In the genomic region with DNA sequence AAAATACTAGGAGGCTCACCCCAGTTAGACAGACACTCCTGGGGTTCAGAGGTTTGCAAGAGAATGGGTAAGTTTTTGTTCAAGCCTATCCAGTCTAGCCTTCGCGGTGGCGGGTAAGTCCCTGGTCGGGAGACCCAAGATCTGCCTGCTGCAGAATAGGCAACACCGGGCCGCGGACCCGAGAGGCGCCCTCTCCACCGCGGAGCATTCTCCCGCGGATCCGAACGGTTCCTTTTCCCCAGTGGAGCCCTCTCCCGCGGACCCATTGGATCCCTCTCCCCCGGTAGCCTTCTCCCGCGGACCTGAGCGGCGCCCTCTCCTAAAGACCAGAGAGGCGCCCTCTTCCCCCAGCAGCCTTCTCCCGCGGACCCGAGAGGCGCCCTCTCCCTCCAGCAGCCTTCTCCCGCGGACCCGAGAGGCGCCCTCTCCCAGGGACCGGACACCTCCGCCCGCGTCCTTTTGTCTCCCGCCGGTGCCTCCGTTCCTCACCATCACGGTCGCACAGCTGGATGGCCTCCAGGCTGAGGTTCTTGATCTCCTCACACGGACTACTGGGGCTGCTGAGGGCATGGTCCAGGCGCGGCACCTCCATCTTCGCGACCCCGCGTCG, we compare ENCODE assay signal across 8 mouse cellular contexts. TPM values are rescaled to one million over a fixed set of nuclear protein-coding genes. Genes with fewer than 3 reads are reported as not detected.
DNase-seq lines count a peak whose midpoint lies in the region; ATAC-seq and TF ChIP-seq lines count a peak whose summit lies in the region.

No protein-coding gene starts in this region.

- H3K4me2 ChIP-seq in forebrain, postnatal 0 days (ENCODE audit: low read depth): peak overlapping the region; percentile 82
- peak overlapping the region; percentile 94 for H3K4me2 ChIP-seq in intestine, postnatal 0 days (replicated peaks; ENCODE audit: low read depth)
- peak overlapping the region; percentile 95 for H3K4me2 ChIP-seq in limb, embryonic 12.5 days
- H3K4me2 ChIP-seq in neural tube, embryonic 13.5 days: peak overlapping the region; percentile 77

- H3K36me3 ChIP-seq in forebrain, postnatal 0 days (ENCODE audit: insufficient read depth): no peaks in the 10 kb centered on the region
- H3K36me3 ChIP-seq in intestine, postnatal 0 days (ENCODE audit: control insufficient read depth, insufficient read depth): no peaks in the 10 kb centered on the region
- H3K36me3 ChIP-seq in limb, embryonic 12.5 days: no peaks in the 10 kb centered on the region
- H3K36me3 ChIP-seq in neural tube, embryonic 13.5 days: no peaks in the 10 kb centered on the region

- peak; percentile 37 for ATAC-seq in forebrain, postnatal 0 days
- peak; percentile 15; the same call in 1 of the 2 replicates for ATAC-seq in intestine, postnatal 0 days
- peak; percentile 73 for ATAC-seq in limb, embryonic 12.5 days (ENCODE audit: insufficient number of reproducible peaks, insufficient read depth, low FRiP score, low TSS enrichment, low read depth)
- peak; percentile 74 for ATAC-seq in neural tube, embryonic 13.5 days (ENCODE audit: low read depth)

- H3K4me3 ChIP-seq in gastrocnemius, adult 2 months: peak overlapping the region; percentile 78
- H3K4me3 ChIP-seq in forebrain, postnatal 0 days (ENCODE audit: low read depth, low read length): peak overlapping the region; percentile 89
- H3K4me3 ChIP-seq in intestine, postnatal 0 days (ENCODE audit: low read depth, low read length): peak overlapping the region; percentile 58
- H3K4me3 ChIP-seq in limb, embryonic 12.5 days (replicated peaks): peak overlapping the region; percentile 69
- H3K4me3 ChIP-seq in neural tube, embryonic 13.5 days: peak overlapping the region; percentile 88

- H3K27ac ChIP-seq in gastrocnemius, adult 2 months: no peak overlapping the region
- H3K27ac ChIP-seq in forebrain, postnatal 0 days (ENCODE audit: low read depth, low read length): peak overlapping the region; percentile 98
- H3K27ac ChIP-seq in intestine, postnatal 0 days (ENCODE audit: low read depth, low read length): no peak overlapping the region
- no peak overlapping the region for H3K27ac ChIP-seq in limb, embryonic 12.5 days
- peak overlapping the region; percentile 98 for H3K27ac ChIP-seq in neural tube, embryonic 13.5 days (replicated peaks)

- TF ChIP-seq CTCF in gastrocnemius, adult 2 months (IDR thresholded peaks at IDR 0.05): no peak
- peak; percentile 44 for TF ChIP-seq CTCF in forebrain, postnatal 0 days (IDR thresholded peaks at IDR 0.05; ENCODE audit: low read depth)
- no peak for TF ChIP-seq CTCF in intestine, postnatal 0 days (IDR thresholded peaks at IDR 0.05; ENCODE audit: low read depth)

- 3% methylated on average over 47 of the region's 48 CpGs for WGBS in forebrain, postnatal 0 days
- 1% methylated on average over 48 of the region's 48 CpGs for WGBS in intestine, postnatal 0 days
- under 1% methylated on average over 48 of the region's 48 CpGs for WGBS in limb, embryonic 12.5 days
- WGBS in neural tube, embryonic 13.5 days: 1% methylated on average over 48 of the region's 48 CpGs

- H3K27me3 ChIP-seq in forebrain, postnatal 0 days (ENCODE audit: insufficient read depth, low read length): no peaks in the 10 kb centered on the region
- peaks cover 23% of the 10 kb centered on the region for H3K27me3 ChIP-seq in intestine, postnatal 0 days (replicated peaks; ENCODE audit: control insufficient read depth, insufficient read depth, low read length)
- H3K27me3 ChIP-seq in limb, embryonic 12.5 days: peaks cover 31% of the 10 kb centered on the region
- no peaks in the 10 kb centered on the region for H3K27me3 ChIP-seq in neural tube, embryonic 13.5 days

- H3K9me3 ChIP-seq in forebrain, postnatal 0 days (ENCODE audit: low read length): no peaks in the 10 kb centered on the region
- H3K9me3 ChIP-seq in intestine, postnatal 0 days (ENCODE audit: control insufficient read depth): no peaks in the 10 kb centered on the region
- no peaks in the 10 kb centered on the region for H3K9me3 ChIP-seq in limb, embryonic 12.5 days
- 0 out of 2 replicates have a peak, but pooled peaks cover 6% of the 10 kb centered on the region for H3K9me3 ChIP-seq in neural tube, embryonic 13.5 days

- H3K4me1 ChIP-seq in forebrain, postnatal 0 days (ENCODE audit: insufficient read depth): peaks cover 17% of the 10 kb centered on the region; the same call in 1 of the 2 replicates
- peaks cover 4% of the 10 kb centered on the region; the same call in 1 of the 2 replicates for H3K4me1 ChIP-seq in intestine, postnatal 0 days (replicated peaks; ENCODE audit: control insufficient read depth, insufficient read depth, low read length)
- H3K4me1 ChIP-seq in limb, embryonic 12.5 days (replicated peaks): peaks cover 12% of the 10 kb centered on the region; the same call in 1 of the 2 replicates
- peaks cover 33% of the 10 kb centered on the region for H3K4me1 ChIP-seq in neural tube, embryonic 13.5 days (replicated peaks)

- peak; percentile 21 for DNase-seq in gastrocnemius, adult 2 months
- no peak for DNase-seq in gastrocnemius, adult 18-20 months (ENCODE audit: low spot score)
- DNase-seq in adrenal gland, postnatal 25 days: peak; percentile 29
- peak; percentile 72 for DNase-seq in forebrain, postnatal 0 days
- peak; percentile 17 for DNase-seq in urinary bladder, postnatal 25 days (ENCODE audit: low spot score)

- intact Hi-C loops in gastrocnemius, adult 2 months (cut with DNase I): loop anchor here (5.0 kb wide), 1 partner anchor 214 kb away; no protein-coding TSS in a partner anchor

- H3K9ac ChIP-seq in forebrain, postnatal 0 days: peak overlapping the region; percentile 97
- H3K9ac ChIP-seq in intestine, postnatal 0 days (ENCODE audit: low read depth, low read length): no peak overlapping the region
- peak overlapping the region; percentile 34; the same call in 1 of the 2 replicates for H3K9ac ChIP-seq in limb, embryonic 12.5 days (replicated peaks)
- peak overlapping the region; percentile 98 for H3K9ac ChIP-seq in neural tube, embryonic 13.5 days

RNA-seq across cellular contexts. Expression of a gene that starts 57.1 kb away (rescaled TPM):
- total RNA-seq in gastrocnemius, adult 2 months (2021): not detected
- total RNA-seq in gastrocnemius, adult 18-20 months (2021): not detected
- 3.2 and 4.3 TPM in 2 replicates for total RNA-seq in adrenal gland, postnatal 25 days (2021)
- total RNA-seq in forebrain, postnatal 0 days (2014; rRNA removed): 23.5 and 35.4 TPM in 2 replicates
- polyA plus RNA-seq in forebrain, postnatal 0 days (2015; fragmentation: Nextera tagmentation; extraction: Ambion mirVana): 152 and 229 TPM in 2 replicates
- polyA plus RNA-seq in intestine, postnatal 0 days (2015; fragmentation: Nextera tagmentation; extraction: Ambion mirVana): 1.6 and 1.8 TPM in 2 replicates
- polyA plus RNA-seq in limb, embryonic 12.5 days (2016; fragmentation: Nextera tagmentation; extraction: Ambion mirVana): 3.0 and 4.1 TPM in 2 replicates
- polyA plus RNA-seq in neural tube, embryonic 13.5 days (2015; fragmentation: Nextera tagmentation; extraction: Ambion mirVana): 265 and 276 TPM in 2 replicates

Comparison
In these comparisons a context has a peak if more than half of its experiments do, and no peak if none do; other contexts are left out.
1. H3K27ac ChIP-seq: peak in forebrain, postnatal 0 days (single experiment) and neural tube, embryonic 13.5 days (single experiment); none in gastrocnemius, adult 2 months (single experiment), intestine, postnatal 0 days (single experiment) and limb, embryonic 12.5 days (single experiment).
2. ATAC-seq: peak in every context shown above with its lines; median percentile 74 in neural tube, embryonic 13.5 days; 73 in limb, embryonic 12.5 days; 37 in forebrain, postnatal 0 days; 15 in intestine, postnatal 0 days.
3. Peak in every context shown above with its lines, with median percentiles within 50 percentile points of each other: H3K4me3 ChIP-seq and H3K4me2 ChIP-seq.